Mouse (Mus musculus) liver, embryonic 14.5 days (tissue): Measurements from ENCODE around the gene Tas2r136. TPM values are rescaled to one million over a fixed set of nuclear protein-coding genes. Genes with fewer than 3 reads are reported as not detected.

Source experiments
- ATAC-seq: fragments of 200-750 bp; cut with Nextera tagmentation; 2 replicates; pipeline ENCODE4 v1.8.0; 2017; ENCODE audit warnings: moderate number of reproducible peaks, mild to moderate bottlenecking, moderate library complexity; ENCODE audit not compliant: insufficient read depth
- DNase-seq, 3 experiments: peaks; one replicate each; pipeline ENCODE4 v3.0.0-alpha.2; 2012 to 2013; ENCODE audit warnings: low read depth in 3 of 3, low spot score in 3 of 3
- H3K27ac ChIP-seq: fragments of 300-500 bp; sonication (generic); 2 replicates; pipeline ENCODE4 v1.5.1; 2014; ENCODE audit warnings: moderate library complexity, mild to moderate bottlenecking, control low read depth, inconsistent platforms
- H3K27me3 ChIP-seq: fragments of 300-500 bp; sonication (generic); 2 replicates; pipeline ENCODE4 v1.6.1; 2014; ENCODE audit warnings: mild to moderate bottlenecking, low read length, moderate library complexity; ENCODE audit not compliant: control insufficient read depth, insufficient read depth
- H3K36me3 ChIP-seq: fragments of 300-500 bp; sonication (generic); replicated peaks from 2 replicates; pipeline ENCODE4 v1.6.1; 2014; ENCODE audit warnings: low read depth; ENCODE audit not compliant: control insufficient read depth, insufficient read depth
- H3K4me1 ChIP-seq, 2 experiments: fragments of 200-500 bp in 1 of 2; fragments of 300-500 bp in 1 of 2; sonication (generic) in 1 of 2; replicated peaks; 2 replicates each; pipeline ENCODE4 v1.6.1; 2012 to 2014; ENCODE audit warnings: antibody characterized with exemption in 1 of 2, inconsistent platforms in 1 of 2, low read length in 1 of 2; ENCODE audit not compliant: control insufficient read depth in 2 of 2, insufficient read depth in 2 of 2
- H3K4me2 ChIP-seq: fragments of 300-500 bp; sonication (generic); 2 replicates; pipeline ENCODE4 v1.6.1; 2014; ENCODE audit warnings: low read depth, mild to moderate bottlenecking, control low read depth, moderate library complexity
- H3K4me3 ChIP-seq, 2 experiments: fragments of 200-500 bp in 1 of 2; fragments of 300-500 bp in 1 of 2; sonication (generic) in 1 of 2; 2 replicates each; pipeline ENCODE4 v1.5.1; 2012 to 2014; ENCODE audit warnings: low read depth in 2 of 2, low read length in 2 of 2, mild to moderate bottlenecking in 2 of 2, control low read depth in 1 of 2, inconsistent platforms in 1 of 2, moderate library complexity in 1 of 2; ENCODE audit not compliant: insufficient read depth in 1 of 2
- H3K9ac ChIP-seq: fragments of 300-500 bp; sonication (generic); replicated peaks from 2 replicates; pipeline ENCODE4 v1.6.1; 2014; ENCODE audit warnings: mild to moderate bottlenecking, control low read depth, moderate library complexity
- H3K9me3 ChIP-seq: fragments of 300-500 bp; sonication (generic); 2 replicates; pipeline ENCODE4 v1.6.1; 2016; ENCODE audit warnings: low read length, mixed read lengths; ENCODE audit not compliant: control insufficient read depth
- CTCF ChIP-seq: IDR thresholded peaks from 2 replicates; pipeline ENCODE4 v1.5.1; 2016; ENCODE audit warnings: antibody characterized with exemption, low read depth, control low read depth
- EP300 ChIP-seq: IDR thresholded peaks from 2 replicates; pipeline ENCODE4 v1.6.1; 2016; ENCODE audit warnings: antibody characterized with exemption, low read depth
- WGBS: fragments of 180-500 bp; shearing (Covaris S2); extraction: QIAGEN DNeasy Blood & Tissue Kit; methylation state at CpG from one replicate; pipeline ENCODE4 v1.1.7; 2014; ENCODE audit not compliant: insufficient replicate concordance; 5-methylcytosine and 5-hydroxymethylcytosine counted together
- polyA plus RNA-seq, 2 experiments: library from polyadenylated mRNA; depleted of rRNA in 1 of 2; stranded (reverse) in 1 of 2; unstranded in 1 of 2; fragments of >200 nt; fragmentation: Nextera tagmentation in 1 of 2; extraction: Ambion mirVana in 1 of 2; gene quantifications; 2 replicates each; pipeline versions ENCODE4 v1.2.1 to v1.2.3; 2012 to 2014

The Tas2r136 gene
- polyA plus RNA-seq (2012; rRNA removed) = not detected in 2 replicates
- polyA plus RNA-seq (2014; fragmentation: Nextera tagmentation; extraction: Ambion mirVana) = not detected in 2 replicates

DNA sequence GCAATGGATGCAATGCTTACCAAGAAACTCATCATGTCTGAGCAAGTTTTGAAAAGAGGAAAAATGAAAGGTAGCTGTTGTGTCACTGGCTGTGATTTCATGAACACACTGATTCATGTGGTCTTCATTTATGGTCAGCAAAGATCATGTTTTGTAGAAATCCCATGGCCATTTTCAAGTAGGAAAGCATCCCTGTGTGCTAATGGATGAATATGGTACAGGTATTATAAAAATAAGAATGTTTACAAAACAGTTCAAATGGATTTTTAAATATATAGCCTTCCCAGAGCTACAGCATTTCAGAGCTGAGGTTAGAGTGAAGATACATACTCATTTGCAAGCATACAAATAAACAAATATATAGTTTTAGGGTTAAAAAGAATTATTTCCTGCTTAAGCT, at the start of gene Tas2r136:
TSS of gene Tas2r136 (minus strand) at position 101 of the 400 bp plus-strand sequence.
- no peak within 1 kb of the TSS for H3K27ac ChIP-seq
- TF ChIP-seq EP300 = no peak
- no peak for TF ChIP-seq CTCF
- ATAC-seq = no peak

DNA sequence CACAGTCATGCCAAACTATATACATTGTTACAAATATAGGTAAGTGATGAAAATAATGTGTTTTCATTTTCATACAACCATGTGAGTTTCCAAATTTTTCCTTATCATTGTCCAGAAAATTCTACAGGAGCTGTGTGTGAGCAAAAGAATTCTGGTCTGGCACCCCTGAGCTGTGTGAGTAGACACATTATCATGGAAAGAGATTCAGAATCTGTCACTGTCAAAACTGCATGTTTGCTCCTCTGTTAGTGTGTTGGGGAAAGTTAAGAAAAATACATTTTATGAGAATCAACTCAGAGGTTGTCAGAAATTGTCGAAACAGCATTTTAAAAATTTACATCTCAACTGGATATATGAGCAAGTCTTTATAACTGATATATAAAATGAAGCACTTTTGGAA, 24.6 kb upstream of the Tas2r136 start, which contains the start of gene Tas2r117:
TSS of gene Tas2r117 (plus strand) at position 301 of the 400 bp plus-strand sequence.
- Histone ChIP-seq H3K9ac (no peak within 1 kb of the TSS), H3K9me3 (no peaks in the 10 kb centered on the region), H3K4me1 (no peaks in the 10 kb centered on the region), H3K27ac (no peak within 1 kb of the TSS), H3K4me3 (no peak within 1 kb of the TSS), H3K27me3 (no peaks in the 10 kb centered on the region), H3K4me2 (no peak within 1 kb of the TSS), H3K36me3 (no peaks in the 10 kb centered on the region)
- TF ChIP-seq CTCF (no peak), EP300 (no peak)
- DNase-seq = no peak
- 50% methylated on average over 1 of the region's 1 CpGs for WGBS
- no peak for ATAC-seq

More for the DNA sequence above, at the start of gene Tas2r136:
- Histone ChIP-seq H3K4me1 (no peaks in the 10 kb centered on the region), H3K27me3 (no peaks in the 10 kb centered on the region), H3K36me3 (no peaks in the 10 kb centered on the region), H3K9ac (no peak within 1 kb of the TSS), H3K4me3 (no peak within 1 kb of the TSS), H3K4me2 (no peak within 1 kb of the TSS), H3K9me3 (no peaks in the 10 kb centered on the region)
- DNase-seq = no peak

GRCm38 (mm10) chr6:132795393-132795792, 17.4 kb upstream of the Tas2r136 start:
- ATAC-seq = no peak
- H3K9ac ChIP-seq = no peak overlapping the region
- no peak overlapping the region for H3K4me2 ChIP-seq
- H3K27me3 ChIP-seq = no peaks in the 10 kb centered on the region
- H3K4me3 ChIP-seq = no peak overlapping the region
- no peak overlapping the region for H3K27ac ChIP-seq
- 30% methylated on average over 1 of the region's 1 CpGs for WGBS
- H3K4me1 ChIP-seq = no peaks in the 10 kb centered on the region
- H3K36me3 ChIP-seq = no peaks in the 10 kb centered on the region
- TF ChIP-seq CTCF (no peak), EP300 (no peak)
- DNase-seq = no peak
- no peaks in the 10 kb centered on the region for H3K9me3 ChIP-seq

DNA sequence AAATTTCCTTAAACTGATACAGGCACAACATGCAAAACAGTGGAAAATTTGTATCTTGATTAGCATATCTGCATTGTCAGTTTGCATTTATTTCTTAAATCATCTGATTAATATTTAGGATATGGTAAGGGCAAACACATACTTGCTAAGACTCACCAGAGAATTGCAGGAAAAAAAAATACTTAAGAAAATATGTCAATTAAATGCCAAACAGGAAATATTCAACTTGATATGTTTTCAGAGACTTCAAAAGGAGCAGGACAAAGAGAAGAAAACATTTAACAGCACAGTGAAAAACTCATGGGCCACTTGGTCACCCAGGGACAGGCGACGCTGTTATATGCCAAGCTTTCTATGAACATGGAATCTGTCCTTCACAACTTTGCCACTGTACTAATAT, 16.1 kb downstream of the Tas2r136 start, which contains the start of gene Tas2r102:
TSS of gene Tas2r102 (plus strand) at position 301 of the 400 bp plus-strand sequence.
- Histone ChIP-seq H3K4me1 (no peaks in the 10 kb centered on the region), H3K4me2 (no peak within 1 kb of the TSS), H3K27ac (no peak within 1 kb of the TSS), H3K4me3 (no peak within 1 kb of the TSS), H3K27me3 (no peaks in the 10 kb centered on the region), H3K9ac (no peak within 1 kb of the TSS), H3K36me3 (no peaks in the 10 kb centered on the region), H3K9me3 (no peaks in the 10 kb centered on the region)
- DNase-seq (no peak), ATAC-seq (no peak)
- WGBS = 80% methylated on average over 2 of the region's 2 CpGs
- TF ChIP-seq EP300 = no peak
- TF ChIP-seq CTCF = no peak

- DNase-seq = no peak
- no peak within 1 kb of the TSS for H3K9ac ChIP-seq
- no peak within 1 kb of the TSS for H3K27ac ChIP-seq
- WGBS = 55% methylated on average over 1 of the region's 1 CpGs
- TF ChIP-seq EP300 (no peak), CTCF (no peak)
- no peak for ATAC-seq
- H3K4me2 ChIP-seq = no peak within 1 kb of the TSS
- no peaks in the 10 kb centered on the region for H3K27me3 ChIP-seq
- no peaks in the 10 kb centered on the region for H3K4me1 ChIP-seq
- H3K9me3 ChIP-seq = no peaks in the 10 kb centered on the region
- no peak within 1 kb of the TSS for H3K4me3 ChIP-seq
- no peaks in the 10 kb centered on the region for H3K36me3 ChIP-seq
These were observed 23.5 kb downstream of the Tas2r136 start, which contains the start of gene Tas2r124 for GRCm38 (mm10) chr6:132754430-132754829. Gene Tas2r124 (plus strand): TSS chr6:132754730.
